Mouse (Mus musculus) bone marrow, adult 2 months (tissue): ENCODE data around the gene Irf2bpl. TPM values are rescaled to one million over a fixed set of nuclear protein-coding genes. Genes with fewer than 3 reads are reported as not detected.

Source experiments
- H3K27ac ChIP-seq: fragments of 200-500 bp; 2 replicates; pipeline ENCODE4 v1.5.1; 2012; ENCODE audit warnings: low read depth, mild to moderate bottlenecking, control low read depth, inconsistent platforms, low read length; ENCODE audit not compliant: control insufficient read depth, poor library complexity, insufficient read depth
- H3K4me1 ChIP-seq: fragments of 200-500 bp; 2 replicates; pipeline ENCODE4 v1.6.1; 2011; ENCODE audit warnings: low read length; ENCODE audit not compliant: control insufficient read depth, insufficient read depth
- H3K4me3 ChIP-seq: fragments of 200-500 bp; replicated peaks from 2 replicates; pipeline ENCODE3; 2011; ENCODE audit warnings: mild to moderate bottlenecking, low read depth, low read length, control low read depth; ENCODE audit not compliant: control insufficient read depth
- CTCF ChIP-seq: fragments of 200-500 bp; IDR thresholded peaks from 2 replicates; pipeline ENCODE4 v1.5.1; 2011; ENCODE audit warnings: low read length, control low read depth; ENCODE audit not compliant: control insufficient read depth, insufficient read depth
- POLR2A ChIP-seq: fragments of 200-500 bp; IDR thresholded peaks from 2 replicates; pipeline ENCODE4 v1.6.1; 2011; ENCODE audit warnings: low read depth, mild to moderate bottlenecking, control low read depth, low read length, borderline replicate concordance; ENCODE audit not compliant: control insufficient read depth
- WGBS: fragments of 180-500 bp; shearing (Covaris S2); methylation state at CpG from one replicate; pipeline ENCODE4 v1.1.7; 2018; 5-methylcytosine and 5-hydroxymethylcytosine counted together
- polyA plus RNA-seq: library from polyadenylated mRNA; stranded (reverse); fragments of >200 nt; gene quantifications from 2 replicates; pipeline ENCODE4 v1.2.4, GENCODE M21; 2011; ENCODE audit warnings: low replicate concordance; ENCODE audit not compliant: missing spikeins, insufficient read depth, insufficient read length

Irf2bpl gene
- polyA plus RNA-seq, 1 experiment, result 3.4 TPM

DNA sequence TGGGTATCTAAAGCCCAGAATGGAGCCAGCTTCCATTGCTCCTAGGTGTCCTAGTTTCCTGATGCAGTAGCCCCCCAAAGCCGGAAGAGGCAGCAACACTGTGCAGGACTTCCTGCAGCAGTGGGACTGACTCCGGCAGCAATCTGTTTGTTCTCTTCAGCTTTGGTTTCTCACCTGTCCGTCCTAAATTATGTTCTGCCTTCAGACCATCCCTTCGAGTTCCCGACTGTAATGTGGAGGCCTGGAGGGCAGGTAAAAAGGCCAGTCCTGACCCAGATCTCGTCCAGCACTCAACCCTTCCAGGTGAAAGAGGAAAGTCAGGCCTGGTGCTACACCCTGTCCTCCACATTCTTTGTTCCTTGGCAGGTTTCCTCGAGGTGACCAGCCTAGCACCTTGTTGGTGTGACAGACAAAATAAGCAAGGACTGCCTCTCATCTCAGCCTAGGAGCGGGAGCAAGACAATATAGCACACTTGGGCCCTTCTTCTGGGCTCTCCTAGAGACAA is 6.3 kb upstream of the Irf2bpl start:
- Histone ChIP-seq H3K27ac (peak overlapping the region; percentile 10; the same call in 1 of the 2 replicates), H3K4me1 (peaks cover 2% of the 10 kb centered on the region; the same call in 1 of the 2 replicates), H3K4me3 (no peak overlapping the region)
- WGBS, result 46% methylated on average over 8 of the region's 8 CpGs
- TF ChIP-seq CTCF (no peak), POLR2A (no peak)

GRCm38 (mm10) chr12:86890091-86890720 is 5.6 kb upstream of the Irf2bpl start:
- 80% methylated on average over 12 of the region's 12 CpGs for WGBS
- H3K27ac ChIP-seq, result no peak overlapping the region

GRCm38 (mm10) chr12:86889103-86889644 is 4.6 kb upstream of the Irf2bpl start:
- TF ChIP-seq CTCF, result no peak
- no peak for TF ChIP-seq POLR2A
- 17% methylated on average over 7 of the region's 7 CpGs for WGBS
- Histone ChIP-seq H3K4me1 (peaks cover 2% of the 10 kb centered on the region; the same call in 1 of the 2 replicates), H3K27ac (peak overlapping the region; percentile 52), H3K4me3 (no peak overlapping the region)

More at GRCm38 (mm10) chr12:86890091-86890720, 5.6 kb upstream of the Irf2bpl start:
- H3K4me3 ChIP-seq, result no peak overlapping the region
- peaks cover 2% of the 10 kb centered on the region; the same call in 1 of the 2 replicates for H3K4me1 ChIP-seq
- TF ChIP-seq POLR2A (no peak), CTCF (no peak)

DNA sequence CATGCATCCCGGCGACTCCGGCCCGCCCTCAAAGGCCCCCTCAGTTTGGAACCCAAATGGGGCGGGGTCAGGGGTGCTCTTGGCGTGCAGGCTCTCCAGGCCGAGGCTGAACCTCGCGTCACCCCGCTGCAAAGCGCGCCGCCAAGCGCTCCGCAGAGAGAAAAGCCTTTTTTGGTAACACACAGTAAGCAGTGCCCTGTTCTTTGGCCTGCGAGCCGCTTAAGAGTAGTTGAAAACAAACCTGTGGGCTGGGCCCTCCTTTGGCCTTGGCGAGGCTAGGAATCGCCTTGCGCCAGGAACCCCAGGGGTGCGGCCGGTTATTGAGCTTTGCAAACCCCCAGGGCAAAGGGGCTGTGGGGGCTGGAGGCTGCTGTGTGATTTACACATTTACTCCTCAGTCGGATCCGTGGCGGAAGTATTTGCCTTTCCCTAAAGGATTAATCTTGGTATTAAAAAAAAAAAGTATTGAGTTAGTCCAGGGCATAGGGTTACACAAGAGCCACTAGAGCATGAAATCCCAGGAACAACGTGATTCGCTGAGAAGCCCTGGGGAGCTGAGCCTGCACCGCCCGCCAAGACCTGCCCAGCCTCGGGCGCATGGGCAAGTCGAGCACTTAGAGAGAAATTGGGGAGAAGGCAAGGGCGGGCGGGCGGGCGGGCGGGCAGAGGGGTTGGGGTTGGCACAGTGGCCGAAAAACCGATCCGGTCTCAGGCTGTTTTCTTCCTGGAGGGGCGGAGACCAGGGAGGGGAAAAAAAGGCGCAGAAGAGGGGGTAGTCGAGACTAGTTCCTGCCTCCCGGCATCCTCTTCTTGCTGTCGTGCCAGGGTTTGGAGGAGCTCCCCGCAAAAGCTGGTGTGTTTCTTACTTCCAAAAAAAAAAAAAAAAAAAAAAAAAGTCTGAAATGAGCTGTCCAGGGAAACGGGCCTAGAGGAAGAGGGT is 3.8 kb upstream of the Irf2bpl start:
- H3K4me3 ChIP-seq, result peak overlapping the region; percentile 58
- under 1% methylated on average over 47 of the region's 47 CpGs for WGBS
- peaks cover 2% of the 10 kb centered on the region; the same call in 1 of the 2 replicates for H3K4me1 ChIP-seq
- TF ChIP-seq CTCF, result peak; percentile 25; the same call in 1 of the 2 replicates
- peak; percentile 53; the same call in 1 of the 2 replicates for TF ChIP-seq POLR2A
- H3K27ac ChIP-seq, result peak overlapping the region; percentile 92

GRCm38 (mm10) chr12:86887381-86888129 is 3.0 kb upstream of the Irf2bpl start:
- H3K4me3 ChIP-seq, result peak overlapping the region; percentile 58
- H3K27ac ChIP-seq, result peak overlapping the region; percentile 92
- TF ChIP-seq POLR2A, result no peak
- TF ChIP-seq CTCF, result no peak
- 22% methylated on average over 14 of the region's 14 CpGs for WGBS
- H3K4me1 ChIP-seq, result peaks cover 2% of the 10 kb centered on the region; the same call in 1 of the 2 replicates

- H3K4me3 ChIP-seq, result no peak overlapping the region
- H3K4me1 ChIP-seq, result peaks cover 2% of the 10 kb centered on the region; the same call in 1 of the 2 replicates
- no peak for TF ChIP-seq POLR2A
- TF ChIP-seq CTCF, result no peak
- WGBS, result 74% methylated on average over 7 of the region's 7 CpGs
- no peak overlapping the region for H3K27ac ChIP-seq
These were observed 1.9 kb upstream of the Irf2bpl start for GRCm38 (mm10) chr12:86886446-86886965.

DNA sequence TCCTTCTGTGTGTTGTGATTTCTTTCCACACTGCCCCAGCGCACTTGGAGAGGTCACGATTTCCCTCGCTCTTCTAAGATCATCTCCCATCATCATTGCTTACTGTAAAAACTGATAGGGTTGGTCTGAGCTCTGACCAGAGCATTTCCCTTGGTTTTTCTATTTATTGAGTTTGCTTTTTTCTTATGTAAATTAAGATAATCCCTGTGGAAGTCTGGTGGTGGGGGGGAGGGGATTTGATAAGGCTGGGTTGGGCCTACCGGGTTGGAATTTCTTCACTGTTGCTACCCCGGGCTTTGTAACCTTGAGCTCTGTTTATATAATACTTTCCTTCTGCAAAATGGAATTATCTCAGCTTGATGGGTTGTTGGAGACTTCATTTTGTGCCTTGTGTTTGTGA is 1.1 kb upstream of the Irf2bpl start:
- TF ChIP-seq POLR2A (no peak), CTCF (no peak)
- Histone ChIP-seq H3K27ac (no peak overlapping the region), H3K4me1 (peaks cover 2% of the 10 kb centered on the region; the same call in 1 of the 2 replicates), H3K4me3 (no peak overlapping the region)
- WGBS, result 77% methylated on average over 5 of the region's 5 CpGs
